Mouse (Mus musculus) heart, adult 11 months (tissue): ENCODE measurements around the gene Ormdl3.

Experiments
- DNase-seq: peaks from one replicate; pipeline ENCODE4 v3.0.0; 2022

Ormdl3 gene

GRCm38 (mm10) chr11:98587684-98588546 lies 747 bp upstream of the Ormdl3 start:
- DNase-seq, result peak; percentile 99

GRCm38 (mm10) chr11:98586087-98586891 lies 879 bp downstream of the Ormdl3 start:
- DNase-seq, result peak; percentile 96

DNA sequence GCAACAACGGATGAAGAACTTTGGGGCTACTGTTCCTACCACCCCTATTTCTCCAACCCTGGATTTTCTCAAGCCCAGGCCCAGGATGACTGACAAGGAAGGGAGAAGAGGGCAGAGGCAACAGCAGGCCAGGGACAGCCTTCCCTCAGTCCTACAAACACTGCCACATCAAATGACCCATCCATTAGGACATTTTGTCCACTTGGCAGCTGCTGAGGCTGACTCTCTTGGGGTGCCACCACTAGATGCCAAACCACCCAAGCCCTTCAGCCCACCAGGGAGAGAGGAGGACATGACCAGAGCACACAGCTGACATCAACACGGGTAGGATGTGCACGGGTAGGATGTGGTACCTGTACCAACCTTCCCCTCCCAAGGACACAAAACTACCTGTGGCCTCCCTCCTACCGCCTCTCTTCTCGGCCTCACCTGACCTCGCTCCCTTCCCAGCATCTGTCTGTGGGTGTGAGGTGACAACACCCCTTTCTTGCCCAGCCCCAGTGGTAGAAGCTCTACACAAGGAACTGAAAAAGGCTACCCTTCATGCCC lies 2.5 kb downstream of the Ormdl3 start:
- DNase-seq, result peak; percentile 90

GRCm38 (mm10) chr11:98584146-98584545 lies 3.0 kb downstream of the Ormdl3 start:
- no peak for DNase-seq

GRCm38 (mm10) chr11:98583571-98583970 lies 3.6 kb downstream of the Ormdl3 start:
- DNase-seq, result no peak

DNA sequence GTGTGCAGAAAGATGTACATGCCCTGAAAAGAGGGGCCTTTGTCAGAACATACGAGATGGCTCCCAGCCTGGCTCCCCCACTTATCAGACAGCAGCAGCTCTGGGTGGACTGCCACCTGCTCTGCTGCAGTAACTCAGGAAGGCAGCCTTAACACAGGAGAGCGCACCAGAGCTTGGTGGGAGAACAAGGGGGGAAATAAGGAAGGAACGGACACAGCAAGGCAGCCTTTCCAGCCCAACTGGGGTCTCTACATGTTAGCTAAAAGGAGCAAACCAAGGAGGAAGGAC lies 4.0 kb downstream of the Ormdl3 start:
- no peak for DNase-seq

- DNase-seq, result no peak
Measured at GRCm38 (mm10) chr11:98582551-98583264, 4.5 kb downstream of the Ormdl3 start.

DNA sequence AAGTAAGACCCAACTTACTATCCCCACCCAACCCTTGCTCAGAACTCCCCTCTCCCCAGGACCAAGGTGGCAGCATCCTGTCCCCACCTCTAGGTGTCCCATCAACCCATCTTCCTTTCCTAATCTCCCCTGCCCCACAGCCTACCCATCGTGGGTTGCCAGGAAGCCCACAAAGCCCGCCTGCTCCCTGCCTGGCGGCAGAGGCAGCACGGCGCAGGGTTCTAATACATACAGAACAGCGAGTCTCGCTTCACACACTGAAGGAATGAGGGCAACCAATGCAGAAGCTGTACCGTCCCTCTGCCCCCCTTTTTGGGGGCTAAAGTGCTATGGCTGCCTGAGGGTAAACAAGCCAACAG lies 5.2 kb downstream of the Ormdl3 start:
- DNase-seq, result no peak

DNA sequence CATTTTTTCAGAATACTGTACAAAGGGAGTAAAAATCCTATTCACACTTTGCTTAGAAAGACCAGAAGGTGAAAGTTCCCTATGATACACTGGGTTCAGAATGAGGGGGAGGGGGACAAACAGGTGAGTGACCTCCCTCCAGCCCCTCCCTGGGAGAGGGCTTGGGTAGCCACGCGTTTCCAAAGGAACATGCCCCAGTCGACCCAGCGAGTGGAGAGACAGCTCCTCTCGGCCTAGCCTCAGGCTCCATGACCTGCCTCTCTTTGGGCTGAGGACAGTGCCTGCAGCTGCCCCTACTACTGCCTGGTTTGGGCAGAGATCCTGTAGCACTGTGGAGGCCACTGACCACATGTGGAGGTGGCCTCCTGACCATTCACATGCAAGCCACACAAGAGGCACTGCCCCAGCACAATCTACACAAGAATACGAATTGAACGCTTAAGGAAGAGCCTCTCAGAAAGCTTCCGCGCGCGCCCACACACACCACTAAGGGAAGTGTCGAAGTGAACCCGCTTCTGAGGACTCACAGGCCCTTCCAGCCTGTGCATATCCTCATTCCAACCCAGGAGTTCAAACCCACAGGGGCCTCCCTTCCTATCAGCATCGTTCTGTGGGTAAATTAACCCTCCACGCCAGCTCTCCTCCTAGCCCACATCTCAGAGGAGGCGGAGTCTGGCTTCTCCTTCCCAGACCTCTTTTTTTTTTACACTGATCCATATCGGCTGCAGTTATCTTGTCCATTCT lies 5.7 kb downstream of the Ormdl3 start:
- DNase-seq, result no peak

GRCm38 (mm10) chr11:98580301-98581121 lies 6.7 kb downstream of the Ormdl3 start:
- peak; percentile 91 for DNase-seq

GRCm38 (mm10) chr11:98577776-98578175 lies 9.4 kb downstream of the Ormdl3 start:
- DNase-seq, result no peak

DNA sequence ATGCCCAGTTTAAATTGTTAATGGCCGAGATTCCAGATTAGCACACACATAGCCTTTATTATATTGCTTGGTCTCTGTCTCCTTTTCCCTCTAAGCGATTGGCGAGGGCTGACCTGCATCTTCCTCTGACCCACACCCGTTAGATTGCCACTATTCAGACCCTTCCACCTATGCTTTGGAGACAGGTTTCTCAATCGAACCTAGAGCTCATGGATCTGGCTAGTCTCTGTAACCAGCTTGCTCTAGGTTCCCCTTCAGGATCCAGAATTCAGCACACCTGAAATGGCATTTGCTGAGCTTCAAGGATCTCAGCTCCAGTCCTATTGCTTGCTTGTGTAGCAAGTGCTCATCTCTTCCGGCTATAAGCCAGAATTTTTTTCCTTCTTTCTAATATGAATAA lies 17.7 kb downstream of the Ormdl3 start:
- DNase-seq, result peak; percentile 2

GRCm38 (mm10) chr11:98568326-98568725 lies 18.8 kb downstream of the Ormdl3 start:
- DNase-seq, result no peak

GRCm38 (mm10) chr11:98563921-98564414 lies 23.2 kb downstream of the Ormdl3 start:
- peak; percentile 59 for DNase-seq

- no peak for DNase-seq
Measured at GRCm38 (mm10) chr11:98563025-98563424, 24.1 kb downstream of the Ormdl3 start.

DNA sequence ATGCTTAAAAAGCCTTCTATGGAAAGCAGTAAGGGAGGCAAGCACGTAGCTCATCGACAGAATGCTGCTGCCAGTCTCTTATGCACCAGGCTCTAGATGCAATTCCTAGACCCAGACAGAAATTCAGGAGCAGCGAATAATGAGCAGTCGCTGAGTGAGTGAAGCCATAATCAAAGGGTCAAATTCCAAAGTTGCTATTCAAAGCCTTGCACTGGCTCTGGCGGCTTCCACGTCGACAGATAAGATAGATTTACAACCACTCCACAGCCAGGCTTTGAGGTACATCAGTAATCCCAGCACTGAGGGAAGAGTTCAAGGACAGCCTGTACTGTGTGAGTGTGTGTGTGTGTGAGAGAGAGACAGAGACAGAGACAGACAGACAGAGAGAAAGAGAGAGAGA lies 26.2 kb downstream of the Ormdl3 start:
- DNase-seq, result peak; percentile 52

DNA sequence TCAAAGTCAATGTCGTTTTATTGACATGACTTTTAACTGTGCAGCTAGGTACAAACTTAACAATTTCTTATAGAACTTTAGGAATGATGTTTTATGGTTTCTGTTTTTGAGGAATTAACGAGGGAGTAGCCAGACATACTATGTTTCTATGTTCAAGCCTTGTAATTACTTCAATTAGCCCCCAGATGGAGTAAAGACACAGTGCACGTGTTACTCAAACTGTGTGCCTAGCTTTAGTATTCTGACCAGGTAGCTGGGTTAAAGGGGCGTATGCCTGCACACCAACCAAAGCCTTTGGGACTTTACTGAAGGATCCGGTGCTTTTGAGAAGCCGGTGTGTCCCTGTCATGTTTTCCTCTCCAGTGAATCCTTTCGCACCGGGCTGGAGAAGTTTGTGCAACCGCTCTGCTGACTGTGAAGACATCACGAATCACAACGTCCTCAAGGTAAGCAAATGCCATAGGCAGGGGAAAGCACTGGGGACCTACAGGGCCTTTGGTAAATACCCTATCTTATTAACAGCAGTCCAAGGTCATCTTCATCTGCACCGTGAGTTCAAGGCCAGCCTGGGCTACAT lies 32.0 kb downstream of the Ormdl3 start:
- peak; percentile 80 for DNase-seq

- peak; percentile 42 for DNase-seq
Measured at GRCm38 (mm10) chr11:98553966-98554365, 33.2 kb downstream of the Ormdl3 start.

DNA sequence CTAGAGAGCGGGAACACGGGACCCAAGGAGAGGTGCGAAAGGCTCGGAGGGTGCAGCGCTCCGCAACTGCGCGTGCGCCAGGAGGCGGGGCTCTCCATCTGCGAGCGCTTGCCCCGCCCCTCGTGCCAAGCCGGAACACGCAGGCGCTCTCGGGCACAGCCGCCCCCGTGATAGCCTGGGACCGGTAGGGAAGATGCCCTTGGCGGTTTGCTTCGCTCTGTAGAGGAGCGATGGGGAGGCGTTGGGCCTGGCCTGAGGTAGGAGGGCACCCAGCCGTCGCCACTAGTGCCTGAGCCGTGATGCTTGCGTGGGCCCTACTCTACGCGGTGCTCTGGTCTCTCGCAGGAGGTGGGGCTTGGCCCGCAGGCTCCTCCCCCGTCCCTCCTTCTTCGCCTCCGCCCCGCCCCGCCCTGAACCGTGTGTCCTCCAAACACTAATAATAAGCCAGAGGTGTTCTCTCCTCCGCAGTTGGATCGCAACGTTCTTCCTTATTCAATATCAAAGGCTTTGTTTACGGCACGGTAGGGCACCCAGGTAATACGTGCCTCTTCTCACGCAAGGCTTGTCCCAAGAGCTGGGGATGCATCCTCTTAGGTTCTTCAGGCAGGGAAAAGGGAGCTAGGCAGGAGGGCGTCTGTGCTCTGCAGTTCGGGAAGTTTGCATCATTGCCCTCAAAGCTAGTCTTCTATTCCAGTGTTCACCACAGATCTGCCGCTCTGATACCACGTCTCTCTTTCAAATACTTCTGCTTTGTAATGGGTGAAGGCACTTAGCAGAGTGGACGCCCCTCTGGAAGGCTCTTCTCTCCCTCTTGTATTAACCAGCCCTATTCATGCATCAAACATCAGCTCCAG lies 36.0 kb downstream of the Ormdl3 start, which contains the start of gene Zpbp2:
Zpbp2 (plus strand) TSS at position 123 of the 854 bp plus-strand sequence.
- peak; percentile 99 for DNase-seq
